Comparison of ENCODE assay signal across 11 mouse cellular contexts in the genomic region with DNA sequence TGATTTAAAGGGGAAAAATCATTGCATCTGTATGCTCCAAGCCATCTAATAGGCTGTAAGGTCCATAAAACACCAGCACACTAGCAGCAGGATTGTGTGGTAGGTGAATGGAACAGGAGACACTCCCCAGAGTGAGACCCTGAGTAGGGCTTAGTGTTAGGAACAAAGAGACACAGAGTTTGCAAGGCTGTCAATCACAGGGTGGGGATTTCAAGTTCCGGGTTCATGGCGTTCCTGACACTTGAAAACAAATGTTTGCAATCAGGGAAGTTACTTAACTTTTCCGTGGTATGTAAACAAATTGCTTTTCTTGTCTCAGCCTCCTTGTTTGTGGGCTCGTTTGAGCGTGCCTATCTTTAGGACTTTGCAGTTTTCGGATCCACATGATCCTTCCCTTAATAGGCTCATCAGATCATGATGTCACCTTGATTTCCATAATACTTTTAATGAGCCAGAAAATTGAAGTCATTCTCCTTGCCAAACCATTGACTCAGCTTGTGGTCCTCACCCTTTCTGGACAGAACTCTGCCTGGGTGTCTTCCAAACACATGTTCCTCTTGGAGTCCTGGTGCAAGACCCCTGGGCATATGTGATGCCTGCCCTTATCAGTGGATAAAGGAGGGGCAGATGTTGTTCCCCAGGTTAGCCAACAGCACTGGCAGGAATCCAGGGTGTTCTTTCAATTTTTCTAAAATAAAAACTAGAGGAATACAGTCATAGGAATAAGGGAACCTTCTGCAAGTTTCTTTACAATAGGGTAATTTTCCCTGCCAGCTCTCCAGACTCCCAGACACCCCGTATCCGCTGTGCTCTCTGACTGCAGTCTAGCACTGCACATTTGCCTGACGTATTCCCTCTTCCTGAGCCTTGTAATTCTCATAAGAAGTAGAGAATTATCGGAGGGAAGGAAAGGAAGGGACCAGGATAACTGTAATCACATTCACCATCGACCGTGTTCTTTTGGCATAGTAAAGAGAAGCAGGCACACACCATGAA.
DNase-seq lines count a peak whose midpoint lies in the region; TF ChIP-seq lines count a peak whose summit lies in the region.
"Had no signal": no experiment of that assay in that cellular context is flagged by ENCODE, and none has a peak within 500 bp of the region (broad histone marks: within the 10 kb centered on the region; RNA-seq: fewer than 3 reads in every experiment).

No protein-coding gene starts in this region.

- H3K4me3 ChIP-seq in gastrocnemius, adult 2 months = no peak overlapping the region
- H3K4me3 ChIP-seq: megakaryocyte, embryonic 14.5 days; neural tube, embryonic 13.5 days had no signal

- TF ChIP-seq CTCF in gastrocnemius, adult 2 months (IDR thresholded peaks at IDR 0.05) = no peak

- DNase-seq in gastrocnemius, adult 2 months = peak; percentile 51
- DNase-seq in gastrocnemius, postnatal 10 days = no peak
- peak; percentile 79 for DNase-seq in Muller cell, postnatal 12 days (ENCODE audit: inconsistent ontology term)
- peak; percentile 16 for DNase-seq in ZHBTc4 (ENCODE audit: low read depth, low spot score)
- DNase-seq in heart, postnatal 36 days = peak; percentile 53
- no peak for DNase-seq in layer of hippocampus, postnatal 10 days (ENCODE audit: low spot score in 2 of 2)
- DNase-seq in thymus, postnatal 4 days = no peak
- no peak for DNase-seq in urinary bladder, adult 18-20 months (ENCODE audit: low spot score in 2 of 2)
- DNase-seq: kidney, postnatal 14 days had no signal

- no peak overlapping the region; the same call in 1 of the 2 replicates for H3K27ac ChIP-seq in gastrocnemius, adult 2 months
- H3K27ac ChIP-seq: neural tube, embryonic 13.5 days had no signal

- intact Hi-C loops in gastrocnemius, adult 2 months (cut with DNase I) = no loop called here
- intact Hi-C loops in heart, postnatal 36 days (cut with DNase I) = no loop called here

Comparison
In these comparisons a context has a peak if more than half of its experiments do, and no peak if none do; other contexts are left out.
1. DNase-seq: peak in gastrocnemius, adult 2 months (single experiment), Muller cell, postnatal 12 days (single experiment), ZHBTc4 (single experiment) and heart, postnatal 36 days (2 of 2); none in gastrocnemius, postnatal 10 days (single experiment), layer of hippocampus, postnatal 10 days (0 of 2), thymus, postnatal 4 days (single experiment) and urinary bladder, adult 18-20 months (0 of 2).